Mouse (Mus musculus) ES-Bruce4 (cell line): ENCODE measurements at regions not wholly inside any gene's neighbourhood (a gene's known extent, or its start where the extent isn't known, plus 50 kb on each side); places are given as distances from the start of the nearest gene placed in this dataset.

Experiments used
- CTCF ChIP-seq: IDR thresholded peaks from one replicate; pipeline ENCODE4 v1.8.1; 2011; ENCODE audit warnings: low read depth, low read length
- EP300 ChIP-seq: IDR thresholded peaks from 2 replicates; pipeline ENCODE4 v1.6.1; 2011; ENCODE audit warnings: low read depth, low read length; ENCODE audit not compliant: insufficient read depth

DNA sequence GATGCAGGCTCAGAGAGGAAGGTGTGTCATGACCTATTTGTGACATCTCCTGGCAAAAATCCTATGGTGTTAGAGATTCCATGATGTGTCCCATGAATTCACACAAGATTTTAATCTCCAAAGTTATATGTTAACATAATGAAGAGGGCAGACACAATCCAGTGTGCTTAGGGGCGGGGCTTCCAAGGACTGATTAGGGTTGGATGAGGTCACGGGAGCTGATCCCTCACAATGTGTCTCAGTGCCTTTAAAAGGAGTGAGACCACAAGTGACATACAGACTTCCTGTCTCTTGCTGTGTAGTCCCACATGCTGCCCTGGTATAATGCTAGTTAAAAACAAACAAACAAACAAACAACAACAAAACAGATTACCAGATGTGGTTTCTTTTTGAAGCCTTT, 546.5 kb upstream of the Gm26657 start:
- TF ChIP-seq CTCF, result no peak
- TF ChIP-seq EP300, result no peak
